Mouse (Mus musculus) stomach, embryonic 16.5 days (tissue): ENCODE results near the gene Morc3. TPM values are rescaled to one million over a fixed set of nuclear protein-coding genes. Genes with fewer than 3 reads are reported as not detected.
A peak's percentile ranks its signal among the peaks of the same experiment; 100 is the strongest.
"Not testable (repeated sequence)": the region's sequence is repeated elsewhere in the genome, so short reads cannot be mapped to it uniquely, and the experiment has no call there.

Source experiments
- ATAC-seq: fragments of 200-750 bp; cut with Nextera tagmentation; 2 replicates; pipeline ENCODE4 v1.8.0; 2017; ENCODE audit warnings: moderate number of reproducible peaks, moderate TSS enrichment; ENCODE audit not compliant: insufficient read depth, low FRiP score
- H3K27ac ChIP-seq: fragments of 300-500 bp; sonication (generic); 2 replicates; pipeline ENCODE4 v1.5.1; 2014; ENCODE audit warnings: low read length
- H3K27me3 ChIP-seq: fragments of 300-500 bp; sonication (generic); 2 replicates; pipeline ENCODE4 v1.6.1; 2014; ENCODE audit warnings: low read length, control low read depth, mixed read lengths; ENCODE audit not compliant: control insufficient read depth, insufficient read depth
- H3K36me3 ChIP-seq: fragments of 300-500 bp; sonication (generic); 2 replicates; pipeline ENCODE4 v1.6.1; 2014; ENCODE audit warnings: low read length; ENCODE audit not compliant: control insufficient read depth, insufficient read depth
- H3K4me1 ChIP-seq: fragments of 300-500 bp; sonication (generic); 2 replicates; pipeline ENCODE4 v1.6.1; 2014; ENCODE audit warnings: low read length, control low read depth, mixed read lengths; ENCODE audit not compliant: control insufficient read depth, insufficient read depth
- H3K4me2 ChIP-seq: fragments of 300-500 bp; sonication (generic); 2 replicates; pipeline ENCODE4 v1.6.1; 2014; ENCODE audit warnings: low read depth, low read length, mixed read lengths
- H3K4me3 ChIP-seq: fragments of 300-500 bp; sonication (generic); replicated peaks from 2 replicates; pipeline ENCODE4 v1.5.1; 2014; ENCODE audit warnings: mild to moderate bottlenecking, low read length
- H3K9ac ChIP-seq: fragments of 300-500 bp; sonication (generic); 2 replicates; pipeline ENCODE4 v1.6.1; 2014; ENCODE audit warnings: low read length
- H3K9me3 ChIP-seq: fragments of 300-500 bp; sonication (generic); replicated peaks from 2 replicates; pipeline ENCODE4 v1.6.1; 2016; ENCODE audit warnings: low read length, control low read depth; ENCODE audit not compliant: control insufficient read depth
- WGBS: fragments of 180-500 bp; shearing (Covaris S2); extraction: QIAGEN DNeasy Blood & Tissue Kit; methylation state at CpG from one replicate; pipeline ENCODE4 v1.1.7; 2014; 5-methylcytosine and 5-hydroxymethylcytosine counted together
- polyA plus RNA-seq: library from polyadenylated mRNA; unstranded; fragments of >200 nt; fragmentation: Nextera tagmentation; extraction: Ambion mirVana; gene quantifications from 2 replicates; pipeline ENCODE4 v1.2.1, GENCODE M21; 2015

Gene Morc3
- polyA plus RNA-seq, 1 experiment from 2014 or later: 34.8 TPM

GRCm38 (mm10) chr16:93815856-93816736 is 15.8 kb upstream of the Morc3 start:
- Histone ChIP-seq H3K9me3 (peaks cover 2% of the 10 kb centered on the region; the same call in 1 of the 2 replicates), H3K36me3 (peaks cover 5% of the 10 kb centered on the region; the same call in 1 of the 2 replicates), H3K4me1 (peaks cover 11% of the 10 kb centered on the region; the same call in 1 of the 2 replicates), H3K4me3 (no peak overlapping the region), H3K9ac (peak overlapping the region; percentile 37; the same call in 1 of the 2 replicates), H3K27ac (peak overlapping the region; percentile 91), H3K27me3 (no peaks in the 10 kb centered on the region), H3K4me2 (peak overlapping the region; percentile 27; the same call in 1 of the 2 replicates)
- peak; percentile 79; the same call in 1 of the 2 replicates for ATAC-seq
- 49% methylated on average over 20 of the region's 20 CpGs for WGBS

- H3K4me3 ChIP-seq: no peak overlapping the region
- H3K27ac ChIP-seq: peak overlapping the region; percentile 91
- H3K9ac ChIP-seq: no peak overlapping the region; the same call in 1 of the 2 replicates
- H3K27me3 ChIP-seq: no peaks in the 10 kb centered on the region
- H3K4me2 ChIP-seq: no peak overlapping the region
- H3K36me3 ChIP-seq: no peaks in the 10 kb centered on the region
- H3K4me1 ChIP-seq: peaks cover 11% of the 10 kb centered on the region; the same call in 1 of the 2 replicates
- ATAC-seq: no peak
- 65% methylated on average over 7 of the region's 7 CpGs for WGBS
- H3K9me3 ChIP-seq: no peaks in the 10 kb centered on the region; the same call in 1 of the 2 replicates
Measured at GRCm38 (mm10) chr16:93816861-93817260, 15.1 kb upstream of the Morc3 start.

GRCm38 (mm10) chr16:93817371-93817770 is 14.6 kb upstream of the Morc3 start:
- no peaks in the 10 kb centered on the region for H3K36me3 ChIP-seq
- H3K9me3 ChIP-seq: no peaks in the 10 kb centered on the region; the same call in 1 of the 2 replicates
- H3K4me3 ChIP-seq: no peak overlapping the region
- ATAC-seq: no peak
- H3K9ac ChIP-seq: no peak overlapping the region
- H3K27me3 ChIP-seq: no peaks in the 10 kb centered on the region
- peak overlapping the region; percentile 91; the same call in 1 of the 2 replicates for H3K27ac ChIP-seq
- H3K4me2 ChIP-seq: no peak overlapping the region
- WGBS: 68% methylated on average over 5 of the region's 5 CpGs
- peaks cover 11% of the 10 kb centered on the region; the same call in 1 of the 2 replicates for H3K4me1 ChIP-seq

- Histone ChIP-seq H3K9ac (0 out of 2 replicates have a peak overlapping the region, but pooled peaks have one; percentile 2), H3K27ac (peak overlapping the region; percentile 40; the same call in 1 of the 2 replicates), H3K9me3 (peaks cover 9% of the 10 kb centered on the region), H3K4me3 (no peak overlapping the region), H3K27me3 (no peaks in the 10 kb centered on the region), H3K4me1 (peaks cover 11% of the 10 kb centered on the region; the same call in 1 of the 2 replicates), H3K4me2 (0 out of 2 replicates have a peak overlapping the region, but pooled peaks have one; percentile 4), H3K36me3 (no peaks in the 10 kb centered on the region)
- no peak for ATAC-seq
- 16% methylated on average over 12 of the region's 12 CpGs for WGBS
Measured at GRCm38 (mm10) chr16:93818691-93819324, 13.1 kb upstream of the Morc3 start.

GRCm38 (mm10) chr16:93819325-93819696 is 12.6 kb upstream of the Morc3 start:
- ATAC-seq: no peak
- H3K9ac ChIP-seq: no peak overlapping the region
- peaks cover 11% of the 10 kb centered on the region; the same call in 1 of the 2 replicates for H3K4me1 ChIP-seq
- H3K36me3 ChIP-seq: no peaks in the 10 kb centered on the region
- 57% methylated on average over 4 of the region's 4 CpGs for WGBS
- H3K27me3 ChIP-seq: no peaks in the 10 kb centered on the region
- no peak overlapping the region for H3K4me2 ChIP-seq
- no peak overlapping the region for H3K4me3 ChIP-seq
- peaks cover 14% of the 10 kb centered on the region for H3K9me3 ChIP-seq
- H3K27ac ChIP-seq: peak overlapping the region; percentile 40; the same call in 1 of the 2 replicates

- Histone ChIP-seq H3K4me2 (no peak overlapping the region), H3K9ac (no peak overlapping the region), H3K27ac (no peak overlapping the region), H3K9me3 (peaks cover 16% of the 10 kb centered on the region), H3K4me3 (no peak overlapping the region), H3K36me3 (no peaks in the 10 kb centered on the region), H3K4me1 (peaks cover 11% of the 10 kb centered on the region; the same call in 1 of the 2 replicates), H3K27me3 (no peaks in the 10 kb centered on the region)
- 88% methylated on average over 1 of the region's 1 CpGs for WGBS
- no peak for ATAC-seq
Measured at GRCm38 (mm10) chr16:93820040-93820439, 11.9 kb upstream of the Morc3 start.

GRCm38 (mm10) chr16:93821706-93822105 is 10.2 kb upstream of the Morc3 start:
- peaks cover 6% of the 10 kb centered on the region; the same call in 1 of the 2 replicates for H3K4me1 ChIP-seq
- no peak for ATAC-seq
- no peak overlapping the region for H3K4me2 ChIP-seq
- H3K27ac ChIP-seq: no peak overlapping the region
- H3K9me3 ChIP-seq: peaks cover 16% of the 10 kb centered on the region
- no peak overlapping the region for H3K4me3 ChIP-seq
- no peaks in the 10 kb centered on the region for H3K36me3 ChIP-seq
- H3K27me3 ChIP-seq: no peaks in the 10 kb centered on the region
- H3K9ac ChIP-seq: no peak overlapping the region
- 87% methylated on average over 3 of the region's 3 CpGs for WGBS

- not testable (repeated sequence) for H3K4me1 ChIP-seq, H3K4me3 ChIP-seq, H3K9ac ChIP-seq, ATAC-seq, H3K4me2 ChIP-seq, H3K27ac ChIP-seq, H3K36me3 ChIP-seq, H3K27me3 ChIP-seq
- peaks cover 16% of the 10 kb centered on the region for H3K9me3 ChIP-seq
- WGBS: 73% methylated on average over 5 of the region's 8 CpGs
Measured at GRCm38 (mm10) chr16:93822433-93823225, 9.3 kb upstream of the Morc3 start.
